Mouse (Mus musculus) cortical plate, adult 2 months (tissue): ENCODE results near the gene Gnb1l. TPM values are rescaled to one million over a fixed set of nuclear protein-coding genes. Genes with fewer than 3 reads are reported as not detected.

Source experiments
- H3K27ac ChIP-seq: fragments of 200-500 bp; 2 replicates; pipeline ENCODE4 v1.5.1; 2012; ENCODE audit warnings: low read length, control low read depth, inconsistent platforms; ENCODE audit not compliant: insufficient read depth
- H3K4me1 ChIP-seq: fragments of 200-500 bp; 2 replicates; pipeline ENCODE4 v1.6.1; 2011; ENCODE audit warnings: low read length; ENCODE audit not compliant: control insufficient read depth, insufficient read depth
- H3K4me3 ChIP-seq: fragments of 200-500 bp; 2 replicates; pipeline ENCODE4 v1.5.1; 2011; ENCODE audit warnings: mild to moderate bottlenecking, low read length, control low read depth; ENCODE audit not compliant: insufficient read depth
- CTCF ChIP-seq: fragments of 200-500 bp; IDR thresholded peaks from 2 replicates; pipeline ENCODE4 v1.5.1; 2011; ENCODE audit warnings: mild to moderate bottlenecking, control low read depth, low read length; ENCODE audit not compliant: insufficient read depth; ENCODE audit errors: extremely low read depth
- POLR2A ChIP-seq: fragments of 200-500 bp; IDR thresholded peaks from 2 replicates; pipeline ENCODE4 v1.6.1; 2011; ENCODE audit warnings: mild to moderate bottlenecking, low read length, control low read depth; ENCODE audit not compliant: insufficient read depth; ENCODE audit errors: extremely low read depth
- polyA plus RNA-seq: library from polyadenylated mRNA; depleted of rRNA; stranded (reverse); fragments of >200 nt; gene quantifications from 2 replicates; pipeline ENCODE4 v1.2.3, GENCODE M21; 2012; rRNA removed

Gene Gnb1l
- polyA plus RNA-seq, 1 experiment = 7.8 TPM

DNA sequence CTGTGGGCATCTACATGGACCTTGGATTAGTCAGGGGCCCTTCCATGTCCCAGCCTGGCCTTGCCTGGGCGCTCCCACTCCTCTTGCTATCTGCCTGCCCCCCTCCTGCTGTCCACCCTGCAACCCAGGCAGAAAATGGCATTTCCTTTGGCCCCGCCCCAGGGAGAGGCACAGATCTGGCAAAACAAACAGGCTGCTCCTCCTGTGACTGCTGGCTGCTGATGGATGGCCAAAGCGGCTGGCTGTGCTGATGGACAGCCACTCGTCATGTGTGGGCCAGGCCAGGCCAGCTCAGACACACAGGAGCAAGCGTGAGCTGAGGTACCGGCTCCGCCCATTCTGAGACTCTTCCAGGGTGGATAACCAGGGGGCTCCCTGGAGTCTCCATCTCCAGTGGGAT, 102.9 kb downstream of the Gnb1l start:
- H3K4me1 ChIP-seq = no peaks in the 10 kb centered on the region
- TF ChIP-seq POLR2A = no peak
- TF ChIP-seq CTCF = no peak
- H3K4me3 ChIP-seq = no peak overlapping the region
- H3K27ac ChIP-seq = no peak overlapping the region

DNA sequence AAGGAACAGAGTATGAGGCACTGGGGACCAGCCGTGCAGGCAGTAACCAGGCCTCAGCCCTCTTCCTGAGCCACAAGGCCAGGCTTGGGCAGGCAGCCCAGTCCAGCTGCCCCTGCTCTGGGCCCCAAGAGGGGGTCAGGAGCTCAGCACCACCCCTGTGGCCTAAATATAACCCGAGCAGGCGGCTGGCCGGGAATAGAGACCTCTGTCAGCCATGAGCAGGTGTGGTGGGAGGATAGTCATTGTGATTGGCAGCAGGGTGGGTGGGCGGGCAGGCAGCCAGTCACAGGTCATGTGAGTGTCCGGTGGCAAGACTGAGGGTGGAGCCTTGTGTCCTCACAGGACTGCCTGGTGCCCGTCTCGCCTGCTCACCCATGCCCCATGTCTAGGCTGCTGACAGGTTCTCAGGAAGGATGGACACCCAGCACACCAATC, 105.8 kb downstream of the Gnb1l start:
- no peak for TF ChIP-seq CTCF
- no peak for TF ChIP-seq POLR2A
- Histone ChIP-seq H3K27ac (no peak overlapping the region), H3K4me1 (no peaks in the 10 kb centered on the region), H3K4me3 (no peak overlapping the region)

DNA sequence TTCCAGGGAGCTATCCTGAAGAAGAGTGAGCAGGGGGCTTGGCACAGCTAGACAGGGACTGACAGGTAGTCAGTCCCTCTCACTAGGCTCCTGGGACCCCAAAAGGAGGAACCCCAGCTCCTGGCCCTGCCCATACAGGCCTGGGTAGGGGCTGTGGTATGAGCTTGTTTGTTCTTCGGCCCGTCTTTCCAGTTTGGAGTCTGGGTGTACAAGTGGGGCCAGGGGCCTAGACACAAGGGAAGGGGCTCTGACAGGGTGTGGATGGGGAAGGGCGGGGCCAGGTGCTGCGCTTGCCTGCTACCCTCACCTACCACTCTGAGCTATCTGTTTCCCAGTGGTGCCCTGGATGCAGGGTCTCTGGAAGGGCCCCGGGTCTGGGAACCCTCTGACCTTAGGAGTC, 107.2 kb downstream of the Gnb1l start:
- TF ChIP-seq POLR2A = no peak
- no peak for TF ChIP-seq CTCF
- Histone ChIP-seq H3K27ac (no peak overlapping the region), H3K4me3 (no peak overlapping the region), H3K4me1 (no peaks in the 10 kb centered on the region)

DNA sequence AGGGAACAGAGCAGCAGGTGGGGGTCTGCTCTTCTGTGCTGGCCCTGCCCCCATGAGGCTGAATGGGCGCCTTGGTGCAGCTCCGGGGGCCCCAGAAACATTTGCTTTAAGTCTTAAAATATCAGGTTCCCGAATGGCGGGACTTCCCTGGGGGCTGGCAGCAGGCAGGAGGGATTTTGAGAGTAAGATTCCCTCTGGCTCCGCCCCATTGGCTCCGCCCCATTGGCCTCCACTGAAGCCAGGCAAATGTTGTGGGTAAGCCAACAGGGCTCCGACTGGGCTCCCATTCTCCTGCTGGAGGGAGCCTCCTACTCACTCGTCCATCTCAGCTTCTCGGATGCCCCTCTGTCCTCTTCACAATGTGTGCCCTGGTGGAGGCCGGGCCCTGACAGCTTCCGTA, 109.7 kb downstream of the Gnb1l start:
- Histone ChIP-seq H3K4me3 (no peak overlapping the region), H3K27ac (no peak overlapping the region), H3K4me1 (no peaks in the 10 kb centered on the region)
- no peak for TF ChIP-seq POLR2A
- no peak for TF ChIP-seq CTCF

DNA sequence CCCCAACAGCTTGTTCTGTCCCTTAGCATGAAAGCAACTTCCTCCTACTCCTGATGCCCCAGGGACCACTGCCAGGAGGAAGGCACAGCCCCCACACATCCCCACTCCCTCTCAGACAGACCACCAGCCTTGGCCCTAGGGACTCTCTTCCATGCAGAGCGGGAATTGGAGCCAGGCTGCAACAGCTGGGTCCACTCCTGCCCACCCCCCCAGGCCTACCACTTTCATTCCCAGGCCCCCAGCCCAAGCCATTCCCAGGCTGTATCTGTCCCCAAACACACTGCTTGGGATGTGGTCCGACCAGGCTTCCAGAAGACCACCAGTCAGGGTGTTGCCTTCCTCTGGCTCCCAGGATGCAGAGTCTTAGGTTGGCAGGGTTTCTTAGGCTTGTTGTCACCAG, 110.6 kb downstream of the Gnb1l start:
- Histone ChIP-seq H3K4me3 (no peak overlapping the region), H3K4me1 (no peaks in the 10 kb centered on the region), H3K27ac (no peak overlapping the region)
- TF ChIP-seq POLR2A (no peak), CTCF (no peak)

DNA sequence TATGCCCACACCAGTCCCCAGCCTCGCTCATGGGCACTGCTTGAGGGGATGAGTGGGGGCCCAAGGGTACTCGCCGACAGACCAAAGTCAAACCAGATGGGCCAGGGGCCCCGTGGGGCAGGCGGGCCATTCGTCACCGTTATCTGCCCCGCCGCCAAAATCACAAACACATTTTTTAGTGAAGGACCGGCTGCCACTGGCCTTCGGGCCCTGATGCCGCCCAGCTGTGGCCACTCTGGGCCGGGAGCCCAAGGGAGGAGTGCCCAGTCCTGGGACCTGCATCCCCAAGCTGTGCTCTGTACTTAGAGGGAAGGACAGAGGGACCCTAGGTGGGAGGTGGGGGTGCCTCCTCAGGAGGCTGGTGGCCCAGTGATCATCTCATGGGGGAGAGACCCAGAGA, 113.2 kb downstream of the Gnb1l start:
- H3K4me3 ChIP-seq = no peak overlapping the region
- H3K27ac ChIP-seq = no peak overlapping the region
- TF ChIP-seq POLR2A = no peak
- no peak for TF ChIP-seq CTCF
- no peaks in the 10 kb centered on the region for H3K4me1 ChIP-seq

DNA sequence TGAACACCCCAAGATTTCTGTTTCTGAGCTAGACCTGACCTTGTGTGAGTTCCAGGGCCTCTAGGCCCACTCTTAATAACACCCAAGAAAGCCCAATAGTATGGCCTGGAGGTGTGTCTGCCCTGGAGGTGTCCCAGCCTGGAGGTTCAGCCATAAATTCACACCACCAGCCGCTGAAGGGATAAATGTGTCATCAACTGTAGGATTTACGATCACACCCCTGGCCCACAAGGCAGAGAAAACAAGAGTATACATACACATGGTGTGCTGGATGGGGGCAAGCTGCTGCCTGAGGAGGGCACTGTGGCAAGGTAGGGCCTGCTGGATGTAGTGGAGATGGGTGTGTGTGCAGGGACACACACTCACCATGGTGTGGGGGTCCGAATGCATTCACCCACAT, 114.8 kb downstream of the Gnb1l start:
- Histone ChIP-seq H3K4me1 (no peaks in the 10 kb centered on the region), H3K4me3 (no peak overlapping the region), H3K27ac (no peak overlapping the region)
- TF ChIP-seq CTCF = no peak
- TF ChIP-seq POLR2A = no peak

Other genes starting within 250 kb of the Gnb1l start
- 92.3 and 95.1 TPM in 2 replicates for gene Ranbp1, start 250.0 kb upstream of the Gnb1l start, polyA plus RNA-seq
- 0.36 TPM in 1 of 2 replicates, not detected in the other for gene Gm49776, start 240.4 kb upstream of the Gnb1l start, polyA plus RNA-seq
- 36.3 and 40.9 TPM in 2 replicates for gene Dgcr8, start 209.5 kb upstream of the Gnb1l start, polyA plus RNA-seq
- gene Tango2, start 150.6 kb upstream of the Gnb1l start, polyA plus RNA-seq = 231 and 235 TPM in 2 replicates
- 30.6 and 35.9 TPM in 2 replicates for gene Arvcf, start 150.5 kb upstream of the Gnb1l start, polyA plus RNA-seq
- 22.4 and 29.5 TPM in 2 replicates for gene Txnrd2, start 72.3 kb upstream of the Gnb1l start, polyA plus RNA-seq
- gene Comt, start 71.9 kb upstream of the Gnb1l start, polyA plus RNA-seq = 150 and 155 TPM in 2 replicates
- gene Rtl10, start 188 bp downstream of the Gnb1l start, polyA plus RNA-seq = 3.8 and 4.2 TPM in 2 replicates
- 2.1 and 3.6 TPM in 2 replicates for gene Tbx1, start 92.0 kb downstream of the Gnb1l start, polyA plus RNA-seq
- 4.5 and 4.6 TPM in 2 replicates for gene Gp1bb, start 123.7 kb downstream of the Gnb1l start, polyA plus RNA-seq
- gene Gm49601, start 127.7 kb downstream of the Gnb1l start, polyA plus RNA-seq = 156 and 173 TPM in 2 replicates
- gene Sept5, start 131.2 kb downstream of the Gnb1l start, polyA plus RNA-seq = 999 TPM in 2 replicates